Mouse (Mus musculus): ENCODE measurements at regions not wholly inside any gene's neighbourhood (a gene's known extent, or its start where the extent isn't known, plus 50 kb on each side); places are given as distances from the start of the nearest gene placed in this dataset.
A peak's percentile ranks its signal among the peaks of the same experiment; 100 is the strongest.

GRCm38 (mm10) chr2:160421216-160421911, 54.5 kb upstream of the Mafb start:
- Histone ChIP-seq H3K36me3 (no peaks in the 10 kb centered on the region), H3K9me3 (no peaks in the 10 kb centered on the region), H3K27ac (no peak overlapping the region), H3K4me2 (replicated peaks) (no peak overlapping the region), H3K4me1 (replicated peaks) (peaks cover 12% of the 10 kb centered on the region), H3K27me3 (no peaks in the 10 kb centered on the region), H3K9ac (replicated peaks) (no peak overlapping the region), H3K4me3 (replicated peaks) (no peak overlapping the region)
- no peak for ATAC-seq
- 25% methylated on average over 13 of the region's 13 CpGs for WGBS

- ATAC-seq = no peak
- 92% methylated on average over 7 of the region's 7 CpGs for WGBS
- H3K9me3 ChIP-seq = no peaks in the 10 kb centered on the region
Measured at GRCm38 (mm10) chr2:160424491-160424890, 57.6 kb upstream of the Mafb start.

GRCm38 (mm10) chr2:160427431-160427830, 60.6 kb upstream of the Mafb start:
- Histone ChIP-seq H3K4me1 (replicated peaks) (no peaks in the 10 kb centered on the region), H3K36me3 (no peaks in the 10 kb centered on the region), H3K27ac (no peak overlapping the region), H3K4me3 (replicated peaks) (no peak overlapping the region), H3K9ac (replicated peaks) (no peak overlapping the region), H3K27me3 (no peaks in the 10 kb centered on the region), H3K4me2 (replicated peaks) (no peak overlapping the region), H3K9me3 (no peaks in the 10 kb centered on the region)
- no peak for ATAC-seq
- WGBS = 80% methylated on average over 10 of the region's 10 CpGs

More at GRCm38 (mm10) chr2:160424491-160424890, 57.6 kb upstream of the Mafb start:
- Histone ChIP-seq H3K4me1 (replicated peaks) (peaks cover 12% of the 10 kb centered on the region), H3K9ac (replicated peaks) (no peak overlapping the region), H3K36me3 (no peaks in the 10 kb centered on the region), H3K27me3 (no peaks in the 10 kb centered on the region), H3K4me3 (replicated peaks) (no peak overlapping the region), H3K4me2 (replicated peaks) (no peak overlapping the region), H3K27ac (no peak overlapping the region)

- Histone ChIP-seq H3K9me3 (no peaks in the 10 kb centered on the region), H3K4me2 (replicated peaks) (no peak overlapping the region), H3K9ac (replicated peaks) (no peak overlapping the region), H3K4me3 (replicated peaks) (no peak overlapping the region), H3K27me3 (no peaks in the 10 kb centered on the region), H3K36me3 (no peaks in the 10 kb centered on the region), H3K4me1 (replicated peaks) (no peaks in the 10 kb centered on the region), H3K27ac (no peak overlapping the region)
- 69% methylated on average over 10 of the region's 10 CpGs for WGBS
- ATAC-seq = no peak
Measured at GRCm38 (mm10) chr2:160433252-160433651, 66.4 kb upstream of the Mafb start.

GRCm38 (mm10) chr2:160434701-160435100, 67.8 kb upstream of the Mafb start:
- H3K4me3 ChIP-seq (replicated peaks) = no peak overlapping the region
- no peaks in the 10 kb centered on the region for H3K4me1 ChIP-seq (replicated peaks)
- H3K27ac ChIP-seq = no peak overlapping the region
- H3K9me3 ChIP-seq = no peaks in the 10 kb centered on the region
- no peaks in the 10 kb centered on the region for H3K27me3 ChIP-seq
- H3K36me3 ChIP-seq = no peaks in the 10 kb centered on the region
- no peak overlapping the region for H3K9ac ChIP-seq (replicated peaks)
- no peak overlapping the region for H3K4me2 ChIP-seq (replicated peaks)
- WGBS = 83% methylated on average over 5 of the region's 5 CpGs
- no peak for ATAC-seq

- WGBS = 93% methylated on average over 3 of the region's 3 CpGs
- H3K9ac ChIP-seq (replicated peaks) = no peak overlapping the region
- H3K4me1 ChIP-seq (replicated peaks) = peaks cover 6% of the 10 kb centered on the region
- H3K9me3 ChIP-seq = no peaks in the 10 kb centered on the region
- no peaks in the 10 kb centered on the region for H3K27me3 ChIP-seq
- no peak overlapping the region for H3K27ac ChIP-seq
- H3K4me3 ChIP-seq (replicated peaks) = no peak overlapping the region
- no peaks in the 10 kb centered on the region for H3K36me3 ChIP-seq
- no peak for ATAC-seq
- H3K4me2 ChIP-seq (replicated peaks) = no peak overlapping the region
Measured at GRCm38 (mm10) chr2:160435622-160436021, 68.8 kb upstream of the Mafb start.

- 95% methylated on average over 2 of the region's 2 CpGs for WGBS
- Histone ChIP-seq H3K9me3 (no peaks in the 10 kb centered on the region), H3K4me3 (replicated peaks) (no peak overlapping the region), H3K4me2 (replicated peaks) (no peak overlapping the region), H3K27ac (no peak overlapping the region), H3K36me3 (no peaks in the 10 kb centered on the region), H3K4me1 (replicated peaks) (peaks cover 6% of the 10 kb centered on the region), H3K27me3 (no peaks in the 10 kb centered on the region), H3K9ac (replicated peaks) (no peak overlapping the region)
- no peak for ATAC-seq
Measured at GRCm38 (mm10) chr2:160439028-160439427, 72.2 kb upstream of the Mafb start.

GRCm38 (mm10) chr2:160440236-160440635, 73.4 kb upstream of the Mafb start:
- H3K4me2 ChIP-seq (replicated peaks) = no peak overlapping the region
- H3K4me3 ChIP-seq (replicated peaks) = no peak overlapping the region
- no peak overlapping the region for H3K9ac ChIP-seq (replicated peaks)
- no peaks in the 10 kb centered on the region for H3K36me3 ChIP-seq
- ATAC-seq = 0 out of 2 replicates have a peak, but pooled peaks have one; percentile 27
- no peaks in the 10 kb centered on the region for H3K27me3 ChIP-seq
- no peak overlapping the region for H3K27ac ChIP-seq
- H3K9me3 ChIP-seq = no peaks in the 10 kb centered on the region
- H3K4me1 ChIP-seq (replicated peaks) = peaks cover 6% of the 10 kb centered on the region
- WGBS = 74% methylated on average over 9 of the region's 9 CpGs

GRCm38 (mm10) chr2:160451057-160451456, 84.2 kb upstream of the Mafb start:
- Histone ChIP-seq H3K27me3 (no peaks in the 10 kb centered on the region; the same call in 1 of the 2 replicates), H3K4me3 (replicated peaks) (no peak overlapping the region), H3K4me1 (replicated peaks) (peaks cover 25% of the 10 kb centered on the region), H3K4me2 (replicated peaks) (peak overlapping the region; percentile 66), H3K27ac (peak overlapping the region; percentile 67; the same call in 1 of the 2 replicates), H3K36me3 (no peaks in the 10 kb centered on the region), H3K9ac (replicated peaks) (no peak overlapping the region), H3K9me3 (no peaks in the 10 kb centered on the region)
- peak; percentile 66 for ATAC-seq
- 6% methylated on average over 8 of the region's 8 CpGs for WGBS

GRCm38 (mm10) chr2:160451481-160452238, 84.8 kb upstream of the Mafb start:
- H3K27me3 ChIP-seq = no peaks in the 10 kb centered on the region; the same call in 1 of the 2 replicates
- H3K9ac ChIP-seq (replicated peaks) = peak overlapping the region; percentile 52
- WGBS = 2% methylated on average over 21 of the region's 21 CpGs
- H3K4me3 ChIP-seq (replicated peaks) = peak overlapping the region; percentile 43
- no peaks in the 10 kb centered on the region for H3K9me3 ChIP-seq
- no peaks in the 10 kb centered on the region for H3K36me3 ChIP-seq
- peak overlapping the region; percentile 66 for H3K4me2 ChIP-seq (replicated peaks)
- H3K4me1 ChIP-seq (replicated peaks) = peaks cover 24% of the 10 kb centered on the region
- ATAC-seq = peak; percentile 92
- peak overlapping the region; percentile 67 for H3K27ac ChIP-seq

- H3K9me3 ChIP-seq = no peaks in the 10 kb centered on the region
- no peaks in the 10 kb centered on the region for H3K27me3 ChIP-seq
- H3K36me3 ChIP-seq = no peaks in the 10 kb centered on the region
- no peak for ATAC-seq
- peak overlapping the region; percentile 43 for H3K4me3 ChIP-seq (replicated peaks)
- H3K4me1 ChIP-seq (replicated peaks) = peaks cover 19% of the 10 kb centered on the region
- H3K9ac ChIP-seq (replicated peaks) = peak overlapping the region; percentile 52; the same call in 1 of the 2 replicates
- WGBS = 13% methylated on average over 6 of the region's 6 CpGs
- H3K4me2 ChIP-seq (replicated peaks) = peak overlapping the region; percentile 66
- H3K27ac ChIP-seq = peak overlapping the region; percentile 67; the same call in 1 of the 2 replicates
Measured at GRCm38 (mm10) chr2:160452239-160452530, 85.3 kb upstream of the Mafb start.

- Histone ChIP-seq H3K9ac (replicated peaks) (no peak overlapping the region), H3K36me3 (no peaks in the 10 kb centered on the region), H3K4me1 (replicated peaks) (peaks cover 19% of the 10 kb centered on the region), H3K4me2 (replicated peaks) (no peak overlapping the region), H3K27ac (no peak overlapping the region), H3K4me3 (replicated peaks) (no peak overlapping the region), H3K27me3 (no peaks in the 10 kb centered on the region), H3K9me3 (no peaks in the 10 kb centered on the region)
- WGBS = 93% methylated on average over 6 of the region's 6 CpGs
- ATAC-seq = no peak
Measured at GRCm38 (mm10) chr2:160452730-160453129, 85.9 kb upstream of the Mafb start.
